8 mouse cellular contexts compared by ENCODE assay signal in genomic region chr13:56296659-56297020, GRCm38 (mm10). TPM values are rescaled to one million over a fixed set of nuclear protein-coding genes. Genes with fewer than 3 reads are reported as not detected.
DNase-seq lines count a peak whose midpoint lies in the region; ATAC-seq and TF ChIP-seq lines count a peak whose summit lies in the region.
"Had no signal": no experiment of that assay in that cellular context is flagged by ENCODE, and none has a peak within 500 bp of the region (broad histone marks: within the 10 kb centered on the region; RNA-seq: fewer than 3 reads in every experiment).

No protein-coding gene starts in this region.

- peaks cover 6% of the 10 kb centered on the region; the same call in 1 of the 2 replicates for H3K4me1 ChIP-seq in kidney, postnatal 0 days (replicated peaks; ENCODE audit: insufficient read depth, low read length)
- H3K4me1 ChIP-seq in embryonic facial prominence, embryonic 13.5 days = peaks cover 45% of the 10 kb centered on the region
- H3K4me1 ChIP-seq in hindbrain, embryonic 11.5 days (replicated peaks; ENCODE audit: control insufficient read depth, insufficient read depth, low read length) = peaks cover 6% of the 10 kb centered on the region; the same call in 1 of the 2 replicates
- H3K4me1 ChIP-seq in midbrain, embryonic 16.5 days (ENCODE audit: control insufficient read depth, insufficient read depth, low read length) = peaks cover 18% of the 10 kb centered on the region

- DNase-seq in kidney, postnatal 0 days (ENCODE audit: low spot score) = no peak
- no peak for DNase-seq in kidney, postnatal 14 days
- no peak for DNase-seq in hindbrain, embryonic 11.5 days (ENCODE audit: low spot score)
- no peak for DNase-seq in T-cell, adult 2 months (ENCODE audit: low spot score)
- no peak for DNase-seq in Muller cell, postnatal 12 days (ENCODE audit: inconsistent ontology term)

- H3K27me3 ChIP-seq in kidney, postnatal 0 days (ENCODE audit: insufficient read depth, low read length) = peaks cover 30% of the 10 kb centered on the region
- peaks cover 74% of the 10 kb centered on the region for H3K27me3 ChIP-seq in embryonic facial prominence, embryonic 13.5 days
- peaks cover 50% of the 10 kb centered on the region for H3K27me3 ChIP-seq in hindbrain, embryonic 11.5 days (ENCODE audit: control insufficient read depth, insufficient read depth, low read length)
- peaks cover 38% of the 10 kb centered on the region for H3K27me3 ChIP-seq in midbrain, embryonic 16.5 days (ENCODE audit: control insufficient read depth, insufficient read depth, low read depth, low read length)

- no peaks in the 10 kb centered on the region for H3K36me3 ChIP-seq in kidney, postnatal 0 days (ENCODE audit: insufficient read depth, low read length)
- peaks cover 12% of the 10 kb centered on the region for H3K36me3 ChIP-seq in embryonic facial prominence, embryonic 13.5 days
- no peaks in the 10 kb centered on the region for H3K36me3 ChIP-seq in hindbrain, embryonic 11.5 days (ENCODE audit: control insufficient read depth, insufficient read depth, low read length)
- H3K36me3 ChIP-seq in midbrain, embryonic 16.5 days (ENCODE audit: control insufficient read depth, insufficient read depth, low read length) = no peaks in the 10 kb centered on the region

- H3K4me2 ChIP-seq in kidney, postnatal 0 days (ENCODE audit: low read length) = peak overlapping the region; percentile 64
- peak overlapping the region; percentile 80 for H3K4me2 ChIP-seq in embryonic facial prominence, embryonic 13.5 days
- peak overlapping the region; percentile 86 for H3K4me2 ChIP-seq in hindbrain, embryonic 11.5 days (replicated peaks; ENCODE audit: low read depth, low read length)
- peak overlapping the region; percentile 70 for H3K4me2 ChIP-seq in midbrain, embryonic 16.5 days (ENCODE audit: low read length)

- WGBS in kidney, postnatal 0 days = 15% methylated on average over 8 of the region's 8 CpGs
- WGBS in embryonic facial prominence, embryonic 13.5 days = 5% methylated on average over 8 of the region's 8 CpGs
- 5% methylated on average over 8 of the region's 8 CpGs for WGBS in hindbrain, embryonic 11.5 days
- 3% methylated on average over 8 of the region's 8 CpGs for WGBS in midbrain, embryonic 16.5 days

- H3K4me3 ChIP-seq in kidney, postnatal 0 days (replicated peaks; ENCODE audit: low read depth, low read length) = peak overlapping the region; percentile 47
- H3K4me3 ChIP-seq in embryonic facial prominence, embryonic 13.5 days = peak overlapping the region; percentile 65
- H3K4me3 ChIP-seq in hindbrain, embryonic 11.5 days (ENCODE audit: low read depth, low read length) = peak overlapping the region; percentile 48
- H3K4me3 ChIP-seq in midbrain, embryonic 16.5 days (ENCODE audit: low read depth, low read length) = peak overlapping the region; percentile 48

- no peak overlapping the region for H3K27ac ChIP-seq in kidney, postnatal 0 days
- peak overlapping the region; percentile 90; the same call in 1 of the 2 replicates for H3K27ac ChIP-seq in embryonic facial prominence, embryonic 13.5 days
- H3K27ac ChIP-seq in hindbrain, embryonic 11.5 days (ENCODE audit: low read depth, low read length) = no peak overlapping the region
- no peak overlapping the region for H3K27ac ChIP-seq in midbrain, embryonic 16.5 days (ENCODE audit: low read length)
- H3K27ac ChIP-seq: macrophage had no signal

- no peak for ATAC-seq in kidney, postnatal 0 days (replicated peaks; ENCODE audit: low FRiP score, low read depth)
- no peak for ATAC-seq in embryonic facial prominence, embryonic 13.5 days (ENCODE audit: insufficient number of reproducible peaks, insufficient read depth, low FRiP score, low TSS enrichment, low read depth)
- ATAC-seq in hindbrain, embryonic 11.5 days (ENCODE audit: low FRiP score) = no peak
- no peak; the same call in 1 of the 2 replicates for ATAC-seq in midbrain, embryonic 16.5 days

- TF ChIP-seq CTCF in kidney, postnatal 0 days (IDR thresholded peaks at IDR 0.05; ENCODE audit: low read depth) = no peak

- 0 out of 2 replicates have a peak overlapping the region, but pooled peaks have one; percentile 53 for H3K9ac ChIP-seq in kidney, postnatal 0 days (ENCODE audit: low read depth, low read length)
- H3K9ac ChIP-seq in embryonic facial prominence, embryonic 13.5 days = peak overlapping the region; percentile 92
- H3K9ac ChIP-seq in hindbrain, embryonic 11.5 days (ENCODE audit: low read depth, low read length) = no peak overlapping the region
- H3K9ac ChIP-seq in midbrain, embryonic 16.5 days (ENCODE audit: low read depth, low read length) = peak overlapping the region; percentile 63

- H3K9me3 ChIP-seq in kidney, postnatal 0 days (replicated peaks; ENCODE audit: low read length) = no peaks in the 10 kb centered on the region
- no peaks in the 10 kb centered on the region for H3K9me3 ChIP-seq in embryonic facial prominence, embryonic 13.5 days
- no peaks in the 10 kb centered on the region for H3K9me3 ChIP-seq in hindbrain, embryonic 11.5 days (ENCODE audit: control insufficient read depth, low read length)
- no peaks in the 10 kb centered on the region for H3K9me3 ChIP-seq in midbrain, embryonic 16.5 days (replicated peaks; ENCODE audit: control insufficient read depth, low read length, poor library complexity, severe bottlenecking)

RNA-seq across cellular contexts. Expression of gene Cxcl14, which starts 0.3 kb away (rescaled TPM):
- polyA plus RNA-seq in kidney, postnatal 0 days (2015; fragmentation: Nextera tagmentation; extraction: Ambion mirVana) = 76.4 and 88.1 TPM in 2 replicates
- polyA plus RNA-seq in embryonic facial prominence, embryonic 13.5 days (2015; fragmentation: Nextera tagmentation; extraction: Ambion mirVana) = 589 and 679 TPM in 2 replicates
- 19.3 and 23.4 TPM in 2 replicates for polyA plus RNA-seq in hindbrain, embryonic 11.5 days (2014; fragmentation: Nextera tagmentation; extraction: Ambion mirVana)
- polyA plus RNA-seq in midbrain, embryonic 16.5 days (2015; fragmentation: Nextera tagmentation; extraction: Ambion mirVana) = 12.3 and 21.0 TPM in 2 replicates

RNA-seq across cellular contexts. Expression of gene Neurog1, which starts 44.7 kb away (rescaled TPM):
- not detected in 2 replicates for polyA plus RNA-seq in kidney, postnatal 0 days (2015; fragmentation: Nextera tagmentation; extraction: Ambion mirVana)
- polyA plus RNA-seq in embryonic facial prominence, embryonic 13.5 days (2015; fragmentation: Nextera tagmentation; extraction: Ambion mirVana) = 1.1 and 2.0 TPM in 2 replicates
- polyA plus RNA-seq in hindbrain, embryonic 11.5 days (2014; fragmentation: Nextera tagmentation; extraction: Ambion mirVana) = 30.6 and 37.4 TPM in 2 replicates
- polyA plus RNA-seq in midbrain, embryonic 16.5 days (2015; fragmentation: Nextera tagmentation; extraction: Ambion mirVana) = 2.3 and 3.2 TPM in 2 replicates
- polyA plus RNA-seq: macrophage had no signal
